Comparison of ENCODE assay signal across 9 mouse cellular contexts in the genomic region with DNA sequence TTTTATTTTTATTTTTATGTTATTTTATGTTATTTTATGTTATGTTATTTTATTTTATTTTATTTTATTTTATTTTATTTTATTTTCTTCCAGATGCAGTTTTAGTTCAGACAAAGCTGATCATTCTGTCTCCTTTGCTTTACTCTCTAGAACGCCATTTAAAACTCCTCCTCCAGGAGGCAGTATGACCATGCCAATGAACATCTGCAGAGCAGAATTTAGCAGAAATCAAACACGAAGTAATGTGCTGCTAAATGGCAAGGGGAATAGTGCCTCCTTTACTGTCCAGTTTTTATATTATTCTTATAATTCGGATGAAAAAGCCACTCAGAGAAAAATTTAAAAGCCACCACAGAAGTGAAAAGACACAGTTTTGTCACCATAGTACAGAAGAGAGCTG.
A peak's percentile ranks its signal among the peaks of the same experiment; 100 is the strongest.
DNase-seq lines count a peak whose midpoint lies in the region; ATAC-seq and TF ChIP-seq lines count a peak whose summit lies in the region.
"Had no signal": no experiment of that assay in that cellular context is flagged by ENCODE, and none has a peak within 500 bp of the region (broad histone marks: within the 10 kb centered on the region; RNA-seq: fewer than 3 reads in every experiment).

No protein-coding gene starts in this region.

- H3K36me3 ChIP-seq in kidney, embryonic 14.5 days (ENCODE audit: control insufficient read depth, insufficient read depth, low read length), result no peaks in the 10 kb centered on the region
- H3K36me3 ChIP-seq in neural tube, embryonic 14.5 days (ENCODE audit: control insufficient read depth, insufficient read depth, low read length), result no peaks in the 10 kb centered on the region
- H3K36me3 ChIP-seq: limb, embryonic 13.5 days had no signal

- no peaks in the 10 kb centered on the region for H3K9me3 ChIP-seq in kidney, embryonic 14.5 days (ENCODE audit: control insufficient read depth, low read length)
- no peaks in the 10 kb centered on the region for H3K9me3 ChIP-seq in neural tube, embryonic 14.5 days (ENCODE audit: control insufficient read depth, low read length)
- H3K9me3 ChIP-seq: limb, embryonic 13.5 days had no signal

- 27% methylated on average over 3 of the region's 3 CpGs for WGBS in kidney, embryonic 14.5 days
- 35% methylated on average over 3 of the region's 3 CpGs for WGBS in cerebellum, adult 2 months
- WGBS in neural tube, embryonic 14.5 days, result 33% methylated on average over 3 of the region's 3 CpGs

- H3K4me1 ChIP-seq in kidney, embryonic 14.5 days (ENCODE audit: control insufficient read depth, insufficient read depth, low read length), result no peaks in the 10 kb centered on the region
- H3K4me1 ChIP-seq in cerebellum, adult 2 months (ENCODE audit: control insufficient read depth, insufficient read depth, low read length), result no peaks in the 10 kb centered on the region
- H3K4me1 ChIP-seq in neural tube, embryonic 14.5 days (ENCODE audit: control insufficient read depth, insufficient read depth, low read length), result no peaks in the 10 kb centered on the region
- H3K4me1 ChIP-seq: limb, embryonic 13.5 days had no signal

- TF ChIP-seq CTCF in cerebellum, adult 2 months (IDR thresholded peaks at IDR 0.05; ENCODE audit: borderline replicate concordance, insufficient read depth, low read depth, low read length), result peak; percentile 35; the same call in 1 of the 2 replicates

- no peak overlapping the region for H3K4me3 ChIP-seq in kidney, embryonic 14.5 days (ENCODE audit: low read length)
- no peak overlapping the region for H3K4me3 ChIP-seq in cerebellum, adult 2 months (replicated peaks; ENCODE audit: insufficient read depth, low read depth, low read length)
- no peak overlapping the region for H3K4me3 ChIP-seq in neural tube, embryonic 14.5 days (ENCODE audit: low read depth, low read length)
- H3K4me3 ChIP-seq: limb, embryonic 13.5 days had no signal

- TF ChIP-seq POLR2A in cerebellum, adult 2 months (IDR thresholded peaks at IDR 0.05; ENCODE audit: borderline replicate concordance, insufficient read depth, low read length), result no peak

- H3K27me3 ChIP-seq in kidney, embryonic 14.5 days (ENCODE audit: control insufficient read depth, insufficient read depth, low read length), result no peaks in the 10 kb centered on the region
- H3K27me3 ChIP-seq in cerebellum, adult 2 months (ENCODE audit: control insufficient read depth, insufficient read depth, low read length), result no peaks in the 10 kb centered on the region
- H3K27me3 ChIP-seq in neural tube, embryonic 14.5 days (ENCODE audit: control insufficient read depth, insufficient read depth, low read length), result no peaks in the 10 kb centered on the region
- H3K27me3 ChIP-seq: limb, embryonic 13.5 days had no signal

- DNase-seq in kidney, adult 18-20 months, result peak; percentile 43
- DNase-seq in NIH3T3 (ENCODE audit: low read depth), result peak; percentile 64
- peak; percentile 60 to 65 for DNase-seq in cerebellum, adult 2 months
- peak; percentile 57 to 84 for DNase-seq in frontal cortex, postnatal 36 days (ENCODE audit: low spot score in 2 of 2)
- peak; percentile 61 for DNase-seq in layer of hippocampus, adult 9-11 months

- no peak overlapping the region for H3K9ac ChIP-seq in kidney, embryonic 14.5 days (ENCODE audit: low read depth, low read length)
- no peak overlapping the region for H3K9ac ChIP-seq in neural tube, embryonic 14.5 days (replicated peaks; ENCODE audit: low read depth, low read length)
- H3K9ac ChIP-seq: limb, embryonic 13.5 days had no signal

- no peak overlapping the region for H3K27ac ChIP-seq in kidney, embryonic 14.5 days (ENCODE audit: low read depth, low read length)
- H3K27ac ChIP-seq in cerebellum, adult 2 months (ENCODE audit: insufficient read depth, low read length), result no peak overlapping the region
- no peak overlapping the region for H3K27ac ChIP-seq in neural tube, embryonic 14.5 days (ENCODE audit: low read depth, low read length)
- H3K27ac ChIP-seq: limb, embryonic 13.5 days had no signal

- no peak for ATAC-seq in kidney, embryonic 14.5 days (ENCODE audit: low FRiP score, low TSS enrichment)
- peak; percentile 81; the same call in 1 of the 2 replicates for ATAC-seq in neural tube, embryonic 14.5 days (ENCODE audit: low read depth)
- ATAC-seq in activated CD4-positive, CD25-positive, alpha-beta regulatory T cell, adult 4 months, result no peak

- H3K4me2 ChIP-seq in kidney, embryonic 14.5 days (replicated peaks; ENCODE audit: low read depth, low read length), result no peak overlapping the region
- H3K4me2 ChIP-seq in neural tube, embryonic 14.5 days (ENCODE audit: low read depth, low read length), result no peak overlapping the region
- H3K4me2 ChIP-seq: limb, embryonic 13.5 days had no signal
